Mouse (Mus musculus) ES-E14 (cell line): ENCODE data around the gene Gtf2f1.

ENCODE experiments used
- CHD2 ChIP-seq: IDR thresholded peaks from 2 replicates; pipeline ENCODE4 v1.6.1; 2014; ENCODE audit warnings: mild to moderate bottlenecking, low read depth, low read length, inconsistent platforms
- ZNF384 ChIP-seq: IDR thresholded peaks from 2 replicates; pipeline ENCODE4 v1.6.1; 2012; ENCODE audit warnings: low read depth, low read length, inconsistent platforms

DNA sequence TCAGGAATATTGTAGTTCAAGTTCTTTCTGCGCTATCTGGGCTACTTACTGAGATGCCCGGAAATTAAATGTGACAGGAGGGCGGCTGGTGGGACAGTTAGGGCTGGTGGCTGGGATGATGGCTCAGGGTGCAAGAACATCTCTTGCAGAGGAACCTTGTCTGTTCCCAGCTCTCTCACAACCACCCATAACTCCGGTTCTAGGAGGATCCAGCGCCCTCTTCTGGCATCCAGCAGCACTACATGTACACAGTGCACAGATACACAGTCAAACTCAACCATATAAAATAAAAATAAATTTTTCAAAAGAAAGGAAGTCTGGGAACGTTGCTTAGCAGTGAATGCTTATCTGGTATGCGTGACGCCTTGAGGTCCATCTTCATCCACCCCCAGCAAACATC lies 27.9 kb upstream of the Gtf2f1 start:
- TF ChIP-seq ZNF384 (no peak), CHD2 (no peak)
